Mouse (Mus musculus) right cerebral cortex, postnatal 25 days (tissue): ENCODE measurements around the gene Miga2.

Source experiments
- DNase-seq: peaks from one replicate; pipeline ENCODE4 v3.0.0; 2022

Miga2 gene

GRCm38 (mm10) chr2:30429156-30429555 lies 65.1 kb downstream of the Miga2 start:
- DNase-seq: no peak
